Mouse (Mus musculus): Measurements from ENCODE around the gene Vsig8. TPM values are rescaled to one million over a fixed set of nuclear protein-coding genes. Genes with fewer than 3 reads are reported as not detected.

The Vsig8 gene
- polyA plus RNA-seq, 2 experiments = 0.40 to 0.49 TPM

GRCm38 (mm10) chr1:172585026-172585425 lies 29.3 kb downstream of the Vsig8 start:
- WGBS = 56% methylated on average over 4 of the region's 4 CpGs
- H3K9ac ChIP-seq (ENCODE audit: low read depth, low read length, severe bottlenecking) = no peak overlapping the region
- ATAC-seq (ENCODE audit: low FRiP score, low read depth) = no peak

GRCm38 (mm10) chr1:172585612-172586567 lies 30.2 kb downstream of the Vsig8 start:
- no peaks in the 10 kb centered on the region for H3K9me3 ChIP-seq (ENCODE audit: control insufficient read depth, low read length)
- 33% methylated on average over 26 of the region's 26 CpGs for WGBS
- no peak for DNase-seq (ENCODE audit: low spot score)
- H3K9ac ChIP-seq (ENCODE audit: low read depth, low read length, severe bottlenecking) = no peak overlapping the region
- ATAC-seq (ENCODE audit: low FRiP score, low read depth) = no peak
- no peaks in the 10 kb centered on the region for H3K36me3 ChIP-seq (ENCODE audit: control insufficient read depth, insufficient read depth, low read length)
- H3K27me3 ChIP-seq (ENCODE audit: control insufficient read depth, insufficient read depth, low read length) = no peaks in the 10 kb centered on the region
- H3K4me1 ChIP-seq (ENCODE audit: control insufficient read depth, insufficient read depth, low read length) = no peaks in the 10 kb centered on the region
- no peak overlapping the region for H3K4me2 ChIP-seq (replicated peaks; ENCODE audit: low read depth, low read length, severe bottlenecking)
- H3K27ac ChIP-seq (replicated peaks; ENCODE audit: low read depth, low read length) = no peak overlapping the region
- H3K4me3 ChIP-seq (replicated peaks; ENCODE audit: low read length) = no peak overlapping the region
- TF ChIP-seq POLR2A (IDR thresholded peaks at IDR 0.05; ENCODE audit: borderline replicate concordance, extremely low read depth, insufficient read depth, insufficient read length) = no peak

More at GRCm38 (mm10) chr1:172585026-172585425, 29.3 kb downstream of the Vsig8 start:
- Histone ChIP-seq H3K4me2 (replicated peaks; ENCODE audit: low read depth, low read length, severe bottlenecking) (no peak overlapping the region), H3K4me1 (ENCODE audit: control insufficient read depth, insufficient read depth, low read length) (no peaks in the 10 kb centered on the region), H3K27me3 (ENCODE audit: control insufficient read depth, insufficient read depth, low read length) (no peaks in the 10 kb centered on the region), H3K27ac (replicated peaks; ENCODE audit: low read depth, low read length) (no peak overlapping the region), H3K36me3 (ENCODE audit: control insufficient read depth, insufficient read depth, low read length) (no peaks in the 10 kb centered on the region), H3K9me3 (ENCODE audit: control insufficient read depth, low read length) (no peaks in the 10 kb centered on the region), H3K4me3 (replicated peaks; ENCODE audit: low read length) (no peak overlapping the region)
- no peak for DNase-seq (ENCODE audit: low spot score)
- TF ChIP-seq POLR2A (IDR thresholded peaks at IDR 0.05; ENCODE audit: borderline replicate concordance, extremely low read depth, insufficient read depth, insufficient read length) = no peak

- ATAC-seq (ENCODE audit: low FRiP score, low read depth) (no peak), DNase-seq (ENCODE audit: low spot score) (no peak)
- H3K4me2 ChIP-seq (replicated peaks; ENCODE audit: low read depth, low read length, severe bottlenecking) = no peak within 1 kb of the TSS
- H3K4me3 ChIP-seq (replicated peaks; ENCODE audit: low read length) = no peak within 1 kb of the TSS
- H3K9ac ChIP-seq (ENCODE audit: low read depth, low read length, severe bottlenecking) = no peak within 1 kb of the TSS
- no peaks in the 10 kb centered on the region for H3K36me3 ChIP-seq (ENCODE audit: control insufficient read depth, insufficient read depth, low read length)
- H3K9me3 ChIP-seq (ENCODE audit: control insufficient read depth, low read length) = no peaks in the 10 kb centered on the region
- H3K27me3 ChIP-seq (ENCODE audit: control insufficient read depth, insufficient read depth, low read length) = no peaks in the 10 kb centered on the region
- no peak within 1 kb of the TSS for H3K27ac ChIP-seq (replicated peaks; ENCODE audit: low read depth, low read length)
- 76% methylated on average over 7 of the region's 7 CpGs for WGBS
- no peaks in the 10 kb centered on the region for H3K4me1 ChIP-seq (ENCODE audit: control insufficient read depth, insufficient read depth, low read length)
- no peak for TF ChIP-seq POLR2A (IDR thresholded peaks at IDR 0.05; ENCODE audit: borderline replicate concordance, extremely low read depth, insufficient read depth, insufficient read length)
These were observed 34.6 kb downstream of the Vsig8 start, which contains the start of gene Slamf8 for GRCm38 (mm10) chr1:172590385-172590784. Gene Slamf8 (minus strand): TSS chr1:172590568.

- no peaks in the 10 kb centered on the region for H3K4me1 ChIP-seq (ENCODE audit: control insufficient read depth, insufficient read depth, low read length)
- ATAC-seq (ENCODE audit: low FRiP score, low read depth) = no peak
- WGBS = 64% methylated on average over 3 of the region's 3 CpGs
- TF ChIP-seq POLR2A (IDR thresholded peaks at IDR 0.05; ENCODE audit: borderline replicate concordance, extremely low read depth, insufficient read depth, insufficient read length) = no peak
- H3K27me3 ChIP-seq (ENCODE audit: control insufficient read depth, insufficient read depth, low read length) = no peaks in the 10 kb centered on the region
- no peaks in the 10 kb centered on the region for H3K9me3 ChIP-seq (ENCODE audit: control insufficient read depth, low read length)
- DNase-seq (ENCODE audit: low spot score) = no peak
- no peak overlapping the region for H3K27ac ChIP-seq (replicated peaks; ENCODE audit: low read depth, low read length)
- H3K4me3 ChIP-seq (replicated peaks; ENCODE audit: low read length) = no peak overlapping the region
- no peak overlapping the region for H3K9ac ChIP-seq (ENCODE audit: low read depth, low read length, severe bottlenecking)
- no peaks in the 10 kb centered on the region for H3K36me3 ChIP-seq (ENCODE audit: control insufficient read depth, insufficient read depth, low read length)
- H3K4me2 ChIP-seq (replicated peaks; ENCODE audit: low read depth, low read length, severe bottlenecking) = no peak overlapping the region
These were observed 37.6 kb downstream of the Vsig8 start for GRCm38 (mm10) chr1:172593321-172593720.

GRCm38 (mm10) chr1:172593956-172594355 lies 38.2 kb downstream of the Vsig8 start:
- ATAC-seq (ENCODE audit: low FRiP score, low read depth) (no peak), DNase-seq (ENCODE audit: low spot score) (no peak)
- H3K36me3 ChIP-seq (ENCODE audit: control insufficient read depth, insufficient read depth, low read length) = no peaks in the 10 kb centered on the region
- no peak for TF ChIP-seq POLR2A (IDR thresholded peaks at IDR 0.05; ENCODE audit: borderline replicate concordance, extremely low read depth, insufficient read depth, insufficient read length)
- 89% methylated on average over 2 of the region's 2 CpGs for WGBS
- no peaks in the 10 kb centered on the region for H3K9me3 ChIP-seq (ENCODE audit: control insufficient read depth, low read length)
- H3K27ac ChIP-seq (replicated peaks; ENCODE audit: low read depth, low read length) = no peak overlapping the region
- no peak overlapping the region for H3K4me3 ChIP-seq (replicated peaks; ENCODE audit: low read length)
- H3K27me3 ChIP-seq (ENCODE audit: control insufficient read depth, insufficient read depth, low read length) = no peaks in the 10 kb centered on the region
- no peaks in the 10 kb centered on the region for H3K4me1 ChIP-seq (ENCODE audit: control insufficient read depth, insufficient read depth, low read length)
- no peak overlapping the region for H3K4me2 ChIP-seq (replicated peaks; ENCODE audit: low read depth, low read length, severe bottlenecking)
- H3K9ac ChIP-seq (ENCODE audit: low read depth, low read length, severe bottlenecking) = no peak overlapping the region

All from limb, embryonic 14.5 days (tissue).